Mouse (Mus musculus) left cerebral cortex, adult 11 months (tissue): Measurements from ENCODE around the gene Rictor.

Experiments used
- DNase-seq: peaks from one replicate; pipeline ENCODE4 v3.0.0; 2022; ENCODE audit warnings: low spot score

Gene Rictor

GRCm38 (mm10) chr15:6707936-6708525 lies at the start of gene Rictor:
Gene Rictor (plus strand): TSS chr15:6708379.
- peak; percentile 35 for DNase-seq

- no peak for DNase-seq
Measured at GRCm38 (mm10) chr15:6661951-6662350, 46.2 kb upstream of the Rictor start.

- DNase-seq = no peak
Measured at GRCm38 (mm10) chr15:6663991-6664390, 44.2 kb upstream of the Rictor start.

GRCm38 (mm10) chr15:6666072-6666471 lies 42.1 kb upstream of the Rictor start:
- DNase-seq = no peak

GRCm38 (mm10) chr15:6668793-6669437 lies 39.3 kb upstream of the Rictor start:
- no peak for DNase-seq

GRCm38 (mm10) chr15:6678479-6678878 lies 29.7 kb upstream of the Rictor start:
- DNase-seq = no peak

- DNase-seq = no peak
Measured at GRCm38 (mm10) chr15:6702164-6702563, 6.0 kb upstream of the Rictor start.

GRCm38 (mm10) chr15:6705351-6705901 lies 2.8 kb upstream of the Rictor start:
- DNase-seq = no peak

GRCm38 (mm10) chr15:6707551-6707935 lies 636 bp upstream of the Rictor start:
- no peak for DNase-seq

GRCm38 (mm10) chr15:6708526-6709441 lies 605 bp downstream of the Rictor start:
- no peak for DNase-seq

- DNase-seq = no peak
Measured at GRCm38 (mm10) chr15:6709618-6710017, 1.4 kb downstream of the Rictor start.

- no peak for DNase-seq
Measured at GRCm38 (mm10) chr15:6710341-6710740, 2.2 kb downstream of the Rictor start.

GRCm38 (mm10) chr15:6711226-6711625 lies 3.0 kb downstream of the Rictor start:
- no peak for DNase-seq

- no peak for DNase-seq
Measured at GRCm38 (mm10) chr15:6714819-6715218, 6.6 kb downstream of the Rictor start.

GRCm38 (mm10) chr15:6715237-6715636 lies 7.1 kb downstream of the Rictor start:
- no peak for DNase-seq

- no peak for DNase-seq
Measured at GRCm38 (mm10) chr15:6721385-6721784, 13.2 kb downstream of the Rictor start.

- DNase-seq = no peak
Measured at GRCm38 (mm10) chr15:6721802-6722201, 13.6 kb downstream of the Rictor start.

GRCm38 (mm10) chr15:6722405-6723176 lies 14.4 kb downstream of the Rictor start:
- no peak for DNase-seq

- no peak for DNase-seq
Measured at GRCm38 (mm10) chr15:6723338-6723737, 15.2 kb downstream of the Rictor start.

GRCm38 (mm10) chr15:6724442-6724841 lies 16.3 kb downstream of the Rictor start:
- DNase-seq = no peak

- no peak for DNase-seq
Measured at GRCm38 (mm10) chr15:6726130-6726808, 18.1 kb downstream of the Rictor start.
